Mouse (Mus musculus): Measurements from ENCODE around the gene Ankrd9.
A peak's percentile ranks its signal among the peaks of the same experiment; 100 is the strongest.

Gene Ankrd9

DNA sequence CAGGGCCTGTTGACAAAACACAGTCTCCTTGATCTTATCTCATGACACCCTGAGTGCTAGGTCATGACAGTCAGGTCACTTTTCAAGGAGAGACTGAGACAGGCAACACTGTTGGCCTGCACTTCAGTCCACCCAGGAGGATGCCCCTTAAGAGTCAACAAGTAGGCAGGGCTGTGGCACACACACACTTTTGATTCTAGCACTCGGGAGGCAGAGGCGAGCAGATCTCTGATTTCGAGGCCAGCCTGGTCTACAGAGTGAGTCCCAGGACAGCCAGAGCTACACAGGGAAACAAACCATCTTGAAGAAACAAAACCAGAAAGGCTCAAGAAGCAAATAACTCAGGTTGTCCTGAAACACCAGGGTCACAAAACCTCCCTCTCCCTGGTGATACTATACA lies 10.6 kb upstream of the Ankrd9 start:
- no peak for DNase-seq

GRCm38 (mm10) chr12:110986536-110987425 lies 7.9 kb upstream of the Ankrd9 start:
- DNase-seq, result no peak

DNA sequence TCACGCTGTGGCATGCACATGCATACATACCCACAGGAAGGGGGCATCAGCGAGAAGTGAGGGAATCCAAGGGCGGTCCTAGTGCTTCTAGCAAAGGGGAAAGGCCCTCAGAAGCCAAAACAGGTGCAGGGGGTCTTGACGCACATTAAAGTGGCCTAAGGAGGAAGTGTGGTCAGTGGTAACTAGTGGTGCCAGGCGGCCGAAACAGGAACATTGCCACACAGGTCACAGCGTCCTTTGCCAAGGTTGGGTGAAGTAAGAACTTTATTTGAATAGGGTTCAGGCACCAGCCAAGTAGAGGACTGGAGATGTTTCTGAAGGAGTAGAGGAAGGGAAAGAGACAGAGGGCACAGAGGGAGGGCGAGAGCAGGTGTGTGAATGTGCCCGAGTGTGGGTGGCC lies 6.3 kb upstream of the Ankrd9 start:
- no peak for DNase-seq

DNA sequence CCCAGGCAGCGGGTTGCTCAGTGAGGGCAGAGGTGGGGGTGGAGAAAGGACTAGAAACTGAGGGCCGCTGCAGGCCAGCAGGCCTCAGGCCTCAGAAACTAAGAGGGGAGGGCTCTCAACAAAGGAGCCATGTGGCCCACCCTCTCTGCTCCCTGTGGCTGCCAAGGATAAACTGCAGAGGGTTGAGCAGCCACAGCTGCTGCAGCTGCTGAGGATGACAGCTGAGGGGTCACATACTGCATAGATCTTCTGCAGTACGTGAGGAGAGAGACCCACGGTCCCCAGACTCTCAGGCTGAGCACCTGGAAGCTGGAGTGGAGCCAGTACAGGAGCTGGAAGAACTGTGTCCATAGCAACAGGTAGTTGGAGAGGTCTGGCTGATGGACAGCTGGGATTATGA lies 5.8 kb upstream of the Ankrd9 start:
- DNase-seq, result no peak

GRCm38 (mm10) chr12:110983714-110984113 lies 4.9 kb upstream of the Ankrd9 start:
- DNase-seq, result no peak

GRCm38 (mm10) chr12:110983083-110983482 lies 4.2 kb upstream of the Ankrd9 start:
- no peak for DNase-seq

DNA sequence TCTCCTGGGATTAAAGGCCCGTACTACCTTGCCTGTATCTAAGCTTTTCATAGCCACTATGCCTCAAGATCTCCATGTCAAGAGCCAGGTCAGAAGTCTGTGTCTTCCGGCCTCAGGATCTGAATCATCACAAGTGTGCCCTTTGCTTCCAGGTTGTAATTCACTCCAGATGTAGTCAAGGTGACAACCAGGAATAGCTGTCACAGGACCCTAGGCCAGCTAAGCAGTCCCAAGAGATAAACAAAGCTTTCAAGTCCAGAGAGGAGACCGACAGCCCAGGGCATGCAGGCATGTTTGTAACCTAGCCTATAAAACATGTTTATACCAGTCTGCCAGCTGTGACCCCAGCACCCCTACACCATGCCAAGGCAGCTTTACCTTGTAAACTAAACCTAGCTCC lies 2.9 kb upstream of the Ankrd9 start:
- DNase-seq, result no peak

GRCm38 (mm10) chr12:110979808-110980207 lies 968 bp upstream of the Ankrd9 start:
- no peak for DNase-seq

DNA sequence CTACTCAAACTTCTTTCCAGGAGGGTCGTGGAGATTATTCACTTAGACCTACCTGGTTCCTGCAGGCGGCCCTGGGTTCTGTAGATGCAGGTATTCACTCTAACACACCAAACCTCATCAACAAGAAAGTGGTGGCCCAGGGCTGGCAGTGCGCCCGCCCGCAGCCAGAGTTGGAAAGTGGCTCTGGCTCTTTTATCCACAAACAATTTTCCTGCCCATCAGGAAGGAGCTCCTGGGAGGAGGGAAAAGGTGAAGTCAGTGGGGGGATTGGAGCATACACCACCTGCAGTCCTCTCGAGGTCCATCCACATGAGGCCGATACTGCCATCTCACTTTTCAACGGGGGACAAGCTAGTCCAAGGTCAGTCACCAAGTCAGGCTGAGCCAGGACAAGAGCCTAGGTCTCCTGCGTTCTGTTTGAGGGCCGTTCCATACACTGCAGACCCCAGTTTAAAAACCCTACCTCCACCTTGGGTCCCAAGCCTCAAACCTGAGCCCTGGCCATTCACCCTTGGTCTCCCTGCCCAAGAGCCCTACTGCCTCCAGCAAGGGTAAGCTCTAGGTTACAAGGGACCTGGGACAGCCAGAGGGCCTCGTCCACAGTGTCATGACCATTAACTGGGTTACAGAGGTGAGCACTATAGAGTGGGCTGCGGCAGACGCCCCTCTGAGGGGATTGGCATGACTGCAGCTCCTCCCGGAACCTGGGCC lies 789 bp downstream of the Ankrd9 start:
- peak; percentile 20 for DNase-seq

- DNase-seq, result no peak
Observed at GRCm38 (mm10) chr12:110977345-110977733, 1.5 kb downstream of the Ankrd9 start.

DNA sequence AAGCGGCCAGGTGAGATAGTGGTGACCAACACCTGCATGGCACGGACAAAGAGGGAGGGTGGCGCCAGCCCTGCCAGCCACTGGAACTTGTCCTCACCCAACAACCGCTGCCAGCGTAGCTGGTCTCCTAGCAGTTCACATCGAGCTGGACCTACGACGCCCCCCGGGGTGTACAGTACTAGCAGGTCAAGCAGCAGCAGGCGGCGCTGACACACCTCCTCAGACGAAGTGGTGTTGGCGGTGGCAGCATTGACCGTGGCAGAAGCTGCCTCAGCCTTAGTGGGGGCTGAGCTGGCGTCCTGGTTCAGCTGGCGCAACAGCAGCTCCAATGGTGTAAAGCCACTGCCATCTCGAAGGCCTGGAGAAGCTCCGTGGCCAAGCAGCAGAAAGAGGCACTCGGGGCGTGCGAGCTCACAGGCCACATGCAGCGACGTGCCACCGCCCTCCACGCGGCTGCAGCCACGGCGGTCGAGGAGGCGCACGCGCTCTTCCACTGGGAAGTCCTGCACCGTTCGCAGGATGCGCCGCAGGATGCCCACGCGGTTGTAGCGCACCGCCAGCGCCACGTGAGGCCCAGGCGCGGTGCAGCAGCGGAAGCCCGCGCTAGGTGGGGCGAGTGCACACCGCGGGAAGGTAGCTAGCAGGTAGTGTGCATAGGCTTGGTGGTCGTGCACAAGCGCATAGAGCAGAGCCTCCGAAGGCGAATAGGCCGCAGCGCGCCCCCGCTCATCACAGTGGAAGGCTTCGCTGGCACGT lies 2.1 kb downstream of the Ankrd9 start:
- DNase-seq, result peak; percentile 54

DNA sequence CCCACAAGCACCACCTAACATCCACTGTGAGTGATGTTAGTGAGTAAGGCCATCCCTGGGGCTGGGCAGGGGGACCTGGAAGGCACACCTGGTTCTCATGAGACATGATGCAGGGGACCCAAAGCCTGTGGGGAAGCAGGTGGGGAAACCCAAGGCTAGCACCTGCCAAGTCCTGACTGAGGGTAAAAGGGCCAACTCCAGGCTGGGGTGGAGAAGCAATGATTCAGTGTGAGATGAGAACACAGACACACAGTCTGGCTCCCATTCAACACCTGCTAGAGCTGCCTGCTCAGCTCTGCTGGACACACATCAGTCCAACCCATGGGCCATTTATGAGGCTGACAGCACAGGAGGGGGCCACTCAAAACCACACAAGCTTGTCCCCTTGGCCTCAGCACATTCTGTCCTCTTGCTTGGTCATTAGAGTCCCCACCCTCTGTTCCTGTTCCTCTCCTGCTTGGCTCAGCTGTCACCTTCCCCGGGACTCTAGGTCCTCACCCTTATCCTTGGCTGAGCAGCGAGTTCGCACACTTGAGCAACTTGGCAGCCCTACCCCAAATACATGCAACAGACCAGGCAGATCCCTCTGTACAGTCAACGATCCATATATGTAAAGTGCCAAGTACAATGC lies 2.9 kb downstream of the Ankrd9 start:
- peak; percentile 24 for DNase-seq

DNA sequence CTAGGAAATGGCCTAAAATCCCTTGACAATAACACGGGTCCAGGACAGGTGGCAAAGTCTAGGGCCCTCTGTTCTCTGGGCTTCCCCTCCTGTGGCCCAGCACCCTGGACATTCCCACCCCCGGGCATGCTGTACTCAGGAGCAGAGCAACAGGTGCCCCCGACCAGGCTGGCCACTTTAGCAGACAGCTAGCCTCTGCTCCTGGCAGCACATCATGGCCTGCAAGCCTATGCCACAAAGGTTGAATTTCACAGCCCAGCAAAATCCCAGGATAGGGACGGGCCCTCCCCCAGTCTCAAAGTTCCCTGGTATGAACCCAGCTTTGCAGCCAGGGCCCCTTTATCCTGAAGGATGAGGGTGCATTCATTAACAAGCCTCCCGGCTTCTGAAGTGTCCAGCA lies 3.5 kb downstream of the Ankrd9 start:
- no peak for DNase-seq

DNA sequence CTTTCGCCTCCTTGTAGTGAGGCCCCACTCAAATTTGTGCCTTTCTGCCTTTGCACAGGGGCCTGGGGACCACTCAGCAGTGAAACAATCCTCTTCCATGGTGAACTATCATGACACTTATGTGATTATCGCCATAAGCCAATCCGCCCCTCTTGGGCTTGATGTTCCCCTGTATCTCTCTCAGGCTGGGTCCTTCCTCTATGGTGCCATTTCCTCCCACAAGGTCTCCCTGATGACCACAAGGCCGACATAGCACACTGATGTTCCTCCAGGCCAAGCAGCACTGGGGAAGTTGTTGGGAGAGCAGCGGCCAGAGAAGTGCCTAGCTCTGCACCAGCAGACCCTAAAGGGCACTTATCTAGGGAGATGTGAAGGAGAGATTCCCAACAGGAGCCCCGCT lies 4.1 kb downstream of the Ankrd9 start:
- peak; percentile 48 for DNase-seq

- DNase-seq, result peak; percentile 92
Observed at GRCm38 (mm10) chr12:110974295-110974694, 4.5 kb downstream of the Ankrd9 start.

DNA sequence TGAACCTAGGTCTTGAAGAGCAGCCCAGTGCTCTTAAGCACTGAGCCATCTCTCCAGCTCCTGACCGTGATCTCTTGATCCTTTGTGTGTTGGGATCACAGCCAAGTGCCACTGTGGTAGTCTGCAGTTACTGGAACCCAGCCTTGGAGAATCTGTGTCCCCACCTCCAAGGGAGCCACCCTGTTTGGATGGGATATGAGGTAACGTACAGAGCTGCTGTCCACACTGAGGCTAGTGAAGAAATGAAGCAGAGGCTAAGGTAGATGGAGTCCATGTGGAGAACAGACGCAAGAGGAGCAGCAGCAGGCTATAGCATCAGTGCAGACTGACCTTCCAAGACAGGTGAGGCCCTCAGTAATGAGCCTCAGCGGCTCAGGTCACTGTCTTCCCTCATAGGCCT lies 5.0 kb downstream of the Ankrd9 start:
- peak; percentile 52 for DNase-seq

DNA sequence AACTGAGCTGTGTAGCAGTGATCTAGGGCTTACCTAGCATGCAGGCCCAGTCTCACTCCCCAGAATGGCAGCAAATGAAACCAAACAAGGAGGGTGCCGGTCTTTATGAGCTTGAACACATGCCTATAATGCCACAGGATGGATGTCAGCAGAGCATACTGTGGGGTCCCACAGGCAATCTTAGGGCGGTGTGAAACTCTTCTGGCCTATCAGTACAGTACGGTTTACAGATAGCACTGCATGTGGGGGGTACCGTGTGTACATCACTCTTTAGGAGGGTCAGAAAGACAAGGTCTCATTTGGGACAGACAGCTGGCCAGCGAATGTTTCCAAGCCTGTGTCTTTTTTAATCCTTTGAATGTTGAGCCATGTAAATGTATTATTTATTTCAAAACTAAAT lies 6.9 kb downstream of the Ankrd9 start:
- peak; percentile 65 for DNase-seq

GRCm38 (mm10) chr12:110970408-110970807 lies 8.4 kb downstream of the Ankrd9 start:
- DNase-seq, result no peak

- DNase-seq, result peak; percentile 63
Observed at GRCm38 (mm10) chr12:110967146-110967545, 11.7 kb downstream of the Ankrd9 start.

DNA sequence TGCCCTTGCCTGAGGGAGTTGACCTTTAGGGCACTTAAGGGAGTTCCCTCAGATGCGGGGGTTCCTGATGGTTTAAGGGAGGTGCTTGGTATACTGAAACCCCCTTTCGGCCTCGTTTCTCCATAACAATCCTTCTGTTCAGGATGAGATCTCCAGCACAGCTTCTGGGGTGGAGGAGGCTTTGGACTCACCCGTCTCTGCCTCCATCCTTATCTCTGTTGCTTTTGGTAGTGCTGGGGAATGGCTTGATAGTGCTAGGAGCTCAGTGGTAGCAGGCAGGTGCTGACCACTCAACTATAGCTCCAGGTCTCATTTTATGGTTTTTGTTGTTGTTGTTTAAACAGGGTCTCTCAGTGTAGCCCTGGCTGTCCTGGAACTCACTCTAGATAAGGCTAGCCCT lies 12.8 kb downstream of the Ankrd9 start:
- DNase-seq, result peak; percentile 58

GRCm38 (mm10) chr12:110965500-110965899 lies 13.3 kb downstream of the Ankrd9 start:
- DNase-seq, result no peak

GRCm38 (mm10) chr12:110961973-110962372 lies 16.9 kb downstream of the Ankrd9 start:
- no peak for DNase-seq

All from liver (tissue).